Mouse (Mus musculus) thymus, adult 2 months (tissue): ENCODE measurements around the gene Lgals7. TPM values are rescaled to one million over a fixed set of nuclear protein-coding genes. Genes with fewer than 3 reads are reported as not detected.

Experiments
- DNase-seq: peaks from one replicate; pipeline ENCODE4 v3.0.0; 2021
- H3K27ac ChIP-seq: fragments of 200-500 bp; 2 replicates; pipeline ENCODE4 v1.5.1; 2012; ENCODE audit warnings: low read length, control low read depth; ENCODE audit not compliant: control insufficient read depth, insufficient read depth
- H3K27me3 ChIP-seq: fragments of 200-500 bp; 2 replicates; pipeline ENCODE4 v1.6.1; 2012; ENCODE audit warnings: mild to moderate bottlenecking, low read length, moderate library complexity, mixed read lengths; ENCODE audit not compliant: control insufficient read depth, insufficient read depth
- H3K36me3 ChIP-seq: fragments of 200-500 bp; 2 replicates; pipeline ENCODE4 v1.6.1; 2012; ENCODE audit warnings: mild to moderate bottlenecking, low read length, moderate library complexity; ENCODE audit not compliant: control insufficient read depth, insufficient read depth
- H3K4me1 ChIP-seq: fragments of 200-500 bp; replicated peaks from 2 replicates; pipeline ENCODE4 v1.6.1; 2012; ENCODE audit warnings: low read length; ENCODE audit not compliant: control insufficient read depth, insufficient read depth
- H3K4me3 ChIP-seq: fragments of 200-500 bp; 2 replicates; pipeline ENCODE4 v1.5.1; 2012; ENCODE audit warnings: mild to moderate bottlenecking, low read length, control low read depth, moderate library complexity; ENCODE audit not compliant: control insufficient read depth, insufficient read depth
- CTCF ChIP-seq: fragments of 200-500 bp; IDR thresholded peaks from 2 replicates; pipeline ENCODE4 v1.5.1; 2012; ENCODE audit warnings: mild to moderate bottlenecking, control low read depth, low read length, moderate library complexity, borderline replicate concordance; ENCODE audit not compliant: control insufficient read depth, poor library complexity, insufficient read depth; ENCODE audit errors: extremely low read depth
- POLR2A ChIP-seq: fragments of 200-500 bp; IDR thresholded peaks from 2 replicates; pipeline ENCODE4 v1.6.1; 2012; ENCODE audit warnings: mild to moderate bottlenecking, low read length, control low read depth, moderate library complexity; ENCODE audit not compliant: control insufficient read depth, poor library complexity, insufficient read depth; ENCODE audit errors: extremely low read depth
- WGBS: fragments of 180-500 bp; shearing (Covaris S2); methylation state at CpG from one replicate; pipeline ENCODE4 v1.1.7; 2018; 5-methylcytosine and 5-hydroxymethylcytosine counted together
- polyA plus RNA-seq: library from polyadenylated mRNA; depleted of rRNA; stranded (reverse); fragments of >200 nt; gene quantifications from 2 replicates; pipeline ENCODE4 v1.2.3, GENCODE M21; 2012

Gene Lgals7
- polyA plus RNA-seq, 1 experiment, result 15.5 TPM

DNA sequence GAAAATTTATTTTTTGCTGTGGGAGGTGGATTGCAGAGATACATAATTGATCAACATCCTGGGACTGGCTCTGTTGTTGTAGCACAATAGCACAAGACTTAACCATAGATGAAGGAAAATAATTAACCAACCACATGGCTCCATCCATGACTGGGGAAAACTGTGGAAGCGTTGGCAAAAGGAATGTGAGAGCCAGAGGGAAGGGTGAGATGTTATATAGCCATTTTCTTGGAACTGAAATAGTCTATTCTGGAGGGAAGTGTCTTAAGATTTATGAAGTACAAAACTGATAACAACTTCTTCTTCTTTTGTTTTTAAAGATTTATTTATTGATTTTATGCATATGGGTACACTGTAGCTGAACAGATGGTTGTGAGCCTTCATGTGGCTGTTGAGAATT is 16.4 kb upstream of the Lgals7 start:
- DNase-seq, result no peak
- no peaks in the 10 kb centered on the region for H3K27me3 ChIP-seq
- TF ChIP-seq CTCF, result no peak
- no peak for TF ChIP-seq POLR2A
- no peak overlapping the region for H3K27ac ChIP-seq
- H3K4me1 ChIP-seq, result no peaks in the 10 kb centered on the region
- H3K4me3 ChIP-seq, result no peak overlapping the region
- H3K36me3 ChIP-seq, result no peaks in the 10 kb centered on the region
- 85% methylated on average over 1 of the region's 1 CpGs for WGBS

GRCm38 (mm10) chr7:28849700-28850236 is 13.9 kb upstream of the Lgals7 start:
- DNase-seq, result no peak
- H3K4me3 ChIP-seq, result no peak overlapping the region
- no peaks in the 10 kb centered on the region for H3K36me3 ChIP-seq
- no peaks in the 10 kb centered on the region for H3K4me1 ChIP-seq
- 52% methylated on average over 1 of the region's 1 CpGs for WGBS
- no peak overlapping the region for H3K27ac ChIP-seq
- H3K27me3 ChIP-seq, result no peaks in the 10 kb centered on the region
- TF ChIP-seq POLR2A (no peak), CTCF (no peak)

DNA sequence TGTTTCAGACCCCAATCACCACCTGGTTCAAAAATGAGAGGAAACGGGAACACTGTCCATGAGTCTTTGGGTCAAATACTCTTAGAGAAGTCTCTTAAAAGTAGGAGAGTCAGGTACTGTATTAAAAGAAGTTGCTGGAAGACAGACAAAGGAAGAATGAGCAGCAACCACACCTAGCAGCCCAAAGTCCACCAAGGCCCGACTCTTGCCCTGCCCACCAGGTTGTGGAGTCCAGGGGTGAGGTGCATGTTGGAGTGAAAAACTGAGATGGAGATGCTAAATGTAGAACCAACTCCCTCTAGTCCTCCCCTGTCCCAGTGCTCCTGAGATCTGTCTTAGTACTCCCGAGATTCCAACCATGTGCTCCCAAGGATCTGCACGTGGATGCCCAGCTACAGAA is 13.0 kb upstream of the Lgals7 start:
- Histone ChIP-seq H3K4me1 (no peaks in the 10 kb centered on the region), H3K36me3 (no peaks in the 10 kb centered on the region), H3K27ac (no peak overlapping the region), H3K4me3 (no peak overlapping the region), H3K27me3 (no peaks in the 10 kb centered on the region)
- DNase-seq, result no peak
- WGBS, result 94% methylated on average over 4 of the region's 4 CpGs
- TF ChIP-seq CTCF (no peak), POLR2A (no peak)

DNA sequence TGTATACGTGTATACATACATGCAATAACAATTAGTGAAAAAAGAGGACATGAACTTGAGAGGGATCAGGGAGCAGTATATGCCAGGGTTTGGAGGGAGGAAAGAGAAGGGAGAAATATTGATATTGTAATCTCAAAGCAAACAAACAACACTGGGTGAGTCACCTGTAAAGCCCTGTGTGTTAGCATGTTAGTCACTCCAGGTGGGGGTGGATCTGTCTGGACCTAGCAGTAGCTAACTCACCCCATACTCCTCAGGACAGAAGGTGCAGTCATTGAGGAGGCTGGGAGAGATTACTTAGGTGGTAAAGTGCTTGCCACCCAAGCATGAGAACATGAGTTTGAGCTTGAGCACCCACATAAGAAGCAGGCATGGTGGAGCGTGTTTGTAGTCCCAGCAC is 3.7 kb upstream of the Lgals7 start:
- Histone ChIP-seq H3K27ac (no peak overlapping the region), H3K27me3 (no peaks in the 10 kb centered on the region), H3K4me3 (no peak overlapping the region), H3K4me1 (peaks cover 14% of the 10 kb centered on the region), H3K36me3 (no peaks in the 10 kb centered on the region)
- DNase-seq, result no peak
- WGBS, result 96% methylated on average over 2 of the region's 2 CpGs
- TF ChIP-seq CTCF (no peak), POLR2A (no peak)

- peaks cover 21% of the 10 kb centered on the region for H3K4me1 ChIP-seq
- no peak overlapping the region for H3K4me3 ChIP-seq
- WGBS, result 98% methylated on average over 6 of the region's 6 CpGs
- H3K27ac ChIP-seq, result no peak overlapping the region
- H3K27me3 ChIP-seq, result no peaks in the 10 kb centered on the region
- no peak for DNase-seq
- TF ChIP-seq POLR2A (no peak), CTCF (no peak)
- no peaks in the 10 kb centered on the region for H3K36me3 ChIP-seq
Measured at GRCm38 (mm10) chr7:28860898-28861297, 2.8 kb upstream of the Lgals7 start.

- H3K36me3 ChIP-seq, result no peaks in the 10 kb centered on the region
- WGBS, result 91% methylated on average over 15 of the region's 15 CpGs
- DNase-seq, result no peak
- peaks cover 37% of the 10 kb centered on the region for H3K4me1 ChIP-seq
- no peak overlapping the region for H3K4me3 ChIP-seq
- H3K27ac ChIP-seq, result no peak overlapping the region
- TF ChIP-seq CTCF, result no peak
- no peak for TF ChIP-seq POLR2A
- H3K27me3 ChIP-seq, result no peaks in the 10 kb centered on the region
Measured at GRCm38 (mm10) chr7:28862817-28863499, 695 bp upstream of the Lgals7 start.
